Comparison of ENCODE assay signal across 11 mouse cellular contexts in the genomic region with DNA sequence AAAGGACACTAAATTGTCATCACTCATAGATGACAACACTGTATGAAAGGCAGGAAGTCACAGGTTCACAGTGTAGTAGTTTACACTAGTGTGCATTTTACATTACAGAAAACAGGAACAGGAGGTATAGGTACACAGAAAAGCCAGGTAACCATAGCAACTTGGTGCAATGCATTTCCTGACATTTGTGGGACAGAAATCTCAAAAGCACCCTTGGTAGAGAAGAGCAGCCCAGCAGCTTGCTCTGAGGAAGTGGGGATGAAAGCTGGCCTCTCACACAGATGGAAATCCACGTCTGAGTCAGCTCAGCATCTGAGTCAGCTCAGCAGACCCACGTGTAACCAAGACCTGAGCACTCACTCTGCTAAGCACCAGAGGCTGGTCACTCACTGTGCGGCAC. TPM values are rescaled to one million over a fixed set of nuclear protein-coding genes. Genes with fewer than 3 reads are reported as not detected.
DNase-seq lines count a peak whose midpoint lies in the region; ATAC-seq and TF ChIP-seq lines count a peak whose summit lies in the region.
"Had no signal": no experiment of that assay in that cellular context is flagged by ENCODE, and none has a peak within 500 bp of the region (broad histone marks: within the 10 kb centered on the region; RNA-seq: fewer than 3 reads in every experiment).

No protein-coding gene starts in this region.

- no peak overlapping the region for H3K9ac ChIP-seq in intestine, postnatal 0 days (ENCODE audit: low read depth, low read length)
- no peak overlapping the region for H3K9ac ChIP-seq in forebrain, embryonic 15.5 days (replicated peaks)

- H3K4me1 ChIP-seq in intestine, postnatal 0 days (replicated peaks; ENCODE audit: control insufficient read depth, insufficient read depth, low read length) = no peaks in the 10 kb centered on the region
- peaks cover 23% of the 10 kb centered on the region for H3K4me1 ChIP-seq in forebrain, embryonic 15.5 days

- H3K36me3 ChIP-seq in intestine, postnatal 0 days (ENCODE audit: control insufficient read depth, insufficient read depth) = peaks cover 46% of the 10 kb centered on the region
- H3K36me3 ChIP-seq in forebrain, embryonic 15.5 days = no peaks in the 10 kb centered on the region

- H3K4me2 ChIP-seq in intestine, postnatal 0 days (replicated peaks; ENCODE audit: low read depth) = no peak overlapping the region
- no peak overlapping the region for H3K4me2 ChIP-seq in forebrain, embryonic 15.5 days (replicated peaks)

- WGBS in intestine, postnatal 0 days = 69% methylated on average over 3 of the region's 3 CpGs
- 60% methylated on average over 3 of the region's 3 CpGs for WGBS in forebrain, embryonic 15.5 days

- no peaks in the 10 kb centered on the region for H3K27me3 ChIP-seq in intestine, postnatal 0 days (replicated peaks; ENCODE audit: control insufficient read depth, insufficient read depth, low read length)
- H3K27me3 ChIP-seq in forebrain, embryonic 15.5 days = no peaks in the 10 kb centered on the region

- no peaks in the 10 kb centered on the region for H3K9me3 ChIP-seq in intestine, postnatal 0 days (ENCODE audit: control insufficient read depth)
- H3K9me3 ChIP-seq in forebrain, embryonic 15.5 days = no peaks in the 10 kb centered on the region
- H3K9me3 ChIP-seq: hindbrain, embryonic 10.5 days had no signal

- peak; percentile 93 for ATAC-seq in inflammation-experienced regulatory T-cells, adult 6 months
- no peak for ATAC-seq in intestine, postnatal 0 days
- ATAC-seq in forebrain, embryonic 15.5 days (replicated peaks) = no peak

- TF ChIP-seq CTCF in intestine, postnatal 0 days (IDR thresholded peaks at IDR 0.05; ENCODE audit: low read depth) = no peak

- peak; percentile 68 to 79 for DNase-seq in adrenal gland, adult (ENCODE audit: inconsistent age in 2 of 2, low spot score in 1 of 2)
- no peak for DNase-seq in adrenal gland, postnatal 4 days (ENCODE audit: low spot score in 2 of 2)
- peak; percentile 40 to 53 for DNase-seq in layer of hippocampus, adult 8-10 months (ENCODE audit: low spot score in 2 of 2)
- DNase-seq in layer of hippocampus, postnatal 14 days (ENCODE audit: low spot score in 2 of 2) = no peak
- peak; percentile 86 for DNase-seq in CD4-positive, CD25-positive, alpha-beta regulatory T cell, adult 2 months (ENCODE audit: low read depth, low spot score)
- DNase-seq: kidney, postnatal 14 days; liver had no signal

- no peak overlapping the region for H3K27ac ChIP-seq in intestine, postnatal 0 days (ENCODE audit: low read depth, low read length)
- no peak overlapping the region for H3K27ac ChIP-seq in forebrain, embryonic 15.5 days (replicated peaks)
- H3K27ac ChIP-seq: hindbrain, embryonic 10.5 days had no signal

- H3K4me3 ChIP-seq in intestine, postnatal 0 days (ENCODE audit: low read depth, low read length) = no peak overlapping the region
- no peak overlapping the region for H3K4me3 ChIP-seq in forebrain, embryonic 15.5 days
- H3K4me3 ChIP-seq: hindbrain, embryonic 10.5 days had no signal

RNA-seq across cellular contexts. Expression of a gene that starts 59.7 kb away (rescaled TPM):
- total RNA-seq in adrenal gland, postnatal 4 days (2021) = 100 to 1,000 TPM in 1 of 2 experiments, 10 to 100 TPM in 1; 92.0 to 107 TPM
- 10 to 100 TPM; 26.3 to 29.4 (median 26.8) TPM for total RNA-seq in layer of hippocampus, adult 8-10 months (2022)
- total RNA-seq in layer of hippocampus, postnatal 14 days (2021) = 10 to 100 TPM; 26.3 TPM
- polyA plus RNA-seq in inflammation-experienced regulatory T-cells, adult 6 months (2017; shearing (Covaris generic)) = 100 to 1,000 TPM; 197 to 297 (median 271) TPM
- polyA plus RNA-seq in intestine, postnatal 0 days (2015; fragmentation: Nextera tagmentation; extraction: Ambion mirVana) = 32.3 and 34.1 TPM in 2 replicates
- 21.7 and 23.3 TPM in 2 replicates for polyA plus RNA-seq in forebrain, embryonic 15.5 days (2015; fragmentation: Nextera tagmentation; extraction: Ambion mirVana)

Comparison
In these comparisons a context has a peak if more than half of its experiments do, and no peak if none do; other contexts are left out.
1. DNase-seq: peak in adrenal gland, adult (2 of 2), layer of hippocampus, adult 8-10 months (2 of 2) and CD4-positive, CD25-positive, alpha-beta regulatory T cell, adult 2 months (single experiment); none in adrenal gland, postnatal 4 days (0 of 2) and layer of hippocampus, postnatal 14 days (0 of 2).